Mouse (Mus musculus) lung, embryonic 14.5 days (tissue): Measurements from ENCODE around the gene Guca2b. TPM values are rescaled to one million over a fixed set of nuclear protein-coding genes. Genes with fewer than 3 reads are reported as not detected.

ENCODE experiments used
- ATAC-seq: fragments of 200-750 bp; cut with Nextera tagmentation; 2 replicates; pipeline ENCODE4 v1.8.0; 2017; ENCODE audit warnings: mild to moderate bottlenecking, moderate TSS enrichment, moderate library complexity; ENCODE audit not compliant: insufficient read depth
- DNase-seq: peaks from one replicate; pipeline ENCODE4 v3.0.0-alpha.2; 2015
- H3K27ac ChIP-seq: fragments of 300-500 bp; sonication (generic); 2 replicates; pipeline ENCODE4 v1.5.1; 2014; ENCODE audit warnings: low read depth, mild to moderate bottlenecking, moderate library complexity
- H3K27me3 ChIP-seq: fragments of 300-500 bp; sonication (generic); 2 replicates; pipeline ENCODE4 v1.6.1; 2014; ENCODE audit warnings: low read length, control low read depth; ENCODE audit not compliant: insufficient read depth
- H3K36me3 ChIP-seq: fragments of 300-500 bp; sonication (generic); 2 replicates; pipeline ENCODE4 v1.6.1; 2014; ENCODE audit warnings: control low read depth; ENCODE audit not compliant: insufficient read depth
- H3K4me1 ChIP-seq: fragments of 300-500 bp; sonication (generic); 2 replicates; pipeline ENCODE4 v1.6.1; 2014; ENCODE audit warnings: antibody characterized with exemption, control low read depth; ENCODE audit not compliant: insufficient read depth
- H3K4me2 ChIP-seq: fragments of 300-500 bp; sonication (generic); 2 replicates; pipeline ENCODE4 v1.6.1; 2014; ENCODE audit warnings: mild to moderate bottlenecking
- H3K4me3 ChIP-seq: fragments of 300-500 bp; sonication (generic); 2 replicates; pipeline ENCODE4 v1.5.1; 2014; ENCODE audit warnings: low read depth, low read length
- H3K9ac ChIP-seq: fragments of 300-500 bp; sonication (generic); 2 replicates; pipeline ENCODE4 v1.6.1; 2014
- H3K9me3 ChIP-seq: fragments of 300-500 bp; sonication (generic); 2 replicates; pipeline ENCODE4 v1.6.1; 2016; ENCODE audit warnings: low read depth, low read length, control low read depth
- CTCF ChIP-seq: IDR thresholded peaks from 2 replicates; pipeline ENCODE4 v1.5.1; 2016; ENCODE audit warnings: antibody characterized with exemption, low read depth
- WGBS: fragments of 180-500 bp; shearing (Covaris S2); extraction: QIAGEN DNeasy Blood & Tissue Kit; methylation state at CpG from one replicate; pipeline ENCODE4 v1.1.7; 2014; 5-methylcytosine and 5-hydroxymethylcytosine counted together
- polyA plus RNA-seq: library from polyadenylated mRNA; unstranded; fragments of >200 nt; fragmentation: Nextera tagmentation; extraction: Ambion mirVana; gene quantifications from 2 replicates; pipeline ENCODE4 v1.2.1, GENCODE M21; 2014

Gene Guca2b
- polyA plus RNA-seq, 1 experiment from 2014 or later = not detected

DNA sequence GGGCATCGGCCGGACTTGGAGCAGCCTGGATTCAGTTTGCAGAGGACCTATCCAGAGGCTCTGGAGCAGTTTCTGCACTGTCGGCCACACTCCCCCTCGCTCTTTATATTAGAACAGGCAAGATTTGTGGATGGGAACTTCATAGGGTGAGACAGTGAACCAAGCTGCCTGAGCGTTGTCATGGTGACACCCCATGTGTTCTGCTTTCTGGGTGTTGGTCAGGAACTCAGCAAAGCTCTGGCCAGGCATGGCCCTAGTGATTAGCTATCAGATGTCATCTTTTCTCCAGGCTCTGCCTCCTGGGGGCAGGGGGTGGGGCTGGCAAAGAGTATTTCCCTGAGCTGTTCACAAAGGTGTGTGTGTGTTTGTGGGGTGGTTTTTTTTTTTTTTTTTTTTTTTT is 23.8 kb upstream of the Guca2b start:
- Histone ChIP-seq H3K27ac (no peak overlapping the region), H3K9me3 (no peaks in the 10 kb centered on the region), H3K27me3 (no peaks in the 10 kb centered on the region), H3K4me1 (no peaks in the 10 kb centered on the region), H3K36me3 (no peaks in the 10 kb centered on the region), H3K4me3 (no peak overlapping the region), H3K9ac (no peak overlapping the region), H3K4me2 (no peak overlapping the region)
- WGBS = 58% methylated on average over 5 of the region's 5 CpGs
- ATAC-seq (no peak), DNase-seq (no peak)
- no peak for TF ChIP-seq CTCF

DNA sequence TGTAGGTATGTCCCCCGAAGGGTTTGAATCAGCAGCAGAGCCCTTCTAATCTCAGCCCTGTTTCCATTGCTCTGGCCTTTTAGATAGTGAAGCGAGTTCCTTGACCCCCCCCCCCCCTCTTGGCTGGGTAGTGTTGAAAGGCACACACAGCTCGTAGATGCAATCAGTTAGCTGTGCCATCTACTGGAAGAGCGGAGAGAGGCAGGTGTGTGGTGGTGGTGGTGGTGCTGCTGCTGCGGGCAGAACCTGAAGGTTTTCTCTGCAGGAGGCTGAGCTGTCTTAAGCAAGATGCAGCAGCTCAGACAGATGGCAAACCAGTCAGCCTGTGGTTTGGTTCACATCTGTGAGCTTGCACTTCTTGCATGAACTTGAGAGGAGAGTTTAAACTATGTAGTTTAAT is 13.9 kb upstream of the Guca2b start:
- Histone ChIP-seq H3K4me3 (no peak overlapping the region), H3K9me3 (no peaks in the 10 kb centered on the region), H3K27ac (no peak overlapping the region), H3K4me2 (no peak overlapping the region), H3K4me1 (no peaks in the 10 kb centered on the region; the same call in 1 of the 2 replicates), H3K27me3 (no peaks in the 10 kb centered on the region), H3K36me3 (no peaks in the 10 kb centered on the region), H3K9ac (no peak overlapping the region)
- ATAC-seq = no peak
- no peak for DNase-seq
- peak; percentile 27 for TF ChIP-seq CTCF
- 31% methylated on average over 5 of the region's 5 CpGs for WGBS

DNA sequence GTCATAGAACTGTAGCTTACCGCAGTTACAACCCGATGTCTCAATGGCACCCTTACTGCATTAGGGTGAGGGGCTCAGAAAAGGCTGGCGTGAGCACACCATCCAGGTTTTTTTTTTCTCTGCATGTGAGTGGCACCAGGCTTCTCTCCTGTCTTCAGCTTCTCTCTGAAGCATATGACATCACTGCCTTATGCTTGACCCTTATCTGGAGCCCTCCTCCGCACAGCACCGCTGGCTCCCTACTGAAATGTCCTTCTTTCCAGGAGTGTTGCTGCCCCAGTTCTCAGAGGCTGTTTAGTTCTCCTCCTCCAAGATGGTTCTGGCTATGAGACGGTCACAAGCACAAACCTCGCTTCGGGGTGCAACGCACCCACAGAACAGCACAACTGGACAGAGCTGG is 12.4 kb upstream of the Guca2b start:
- no peak for ATAC-seq

DNA sequence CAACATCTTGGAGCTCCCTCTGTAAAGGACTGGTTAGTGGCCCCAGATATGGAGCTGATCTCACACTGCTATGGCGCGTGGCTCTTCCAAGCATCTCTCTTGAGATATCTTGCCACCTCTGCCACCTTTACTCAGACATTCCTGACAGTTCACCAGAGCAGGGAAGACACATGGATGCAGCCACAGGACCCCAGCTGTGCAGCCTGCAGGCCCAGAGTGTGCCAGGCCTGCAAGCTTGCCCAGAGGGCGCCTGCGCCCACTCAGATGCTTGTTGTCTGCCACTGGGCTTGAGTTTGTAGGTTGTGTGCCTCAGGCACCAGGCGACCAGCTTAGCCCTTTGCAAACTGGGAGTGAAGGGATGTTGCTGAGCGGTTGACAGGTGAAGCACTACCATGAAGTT is 12.0 kb upstream of the Guca2b start:
- no peak overlapping the region for H3K27ac ChIP-seq
- no peaks in the 10 kb centered on the region for H3K9me3 ChIP-seq
- H3K27me3 ChIP-seq = no peaks in the 10 kb centered on the region
- no peak overlapping the region for H3K4me3 ChIP-seq
- 88% methylated on average over 6 of the region's 6 CpGs for WGBS
- H3K4me1 ChIP-seq = no peaks in the 10 kb centered on the region; the same call in 1 of the 2 replicates
- TF ChIP-seq CTCF = no peak
- H3K4me2 ChIP-seq = no peak overlapping the region
- DNase-seq = no peak
- H3K36me3 ChIP-seq = no peaks in the 10 kb centered on the region
- ATAC-seq = no peak
- H3K9ac ChIP-seq = no peak overlapping the region

More for the DNA sequence above, 12.4 kb upstream of the Guca2b start:
- H3K4me3 ChIP-seq = no peak overlapping the region
- no peak overlapping the region for H3K27ac ChIP-seq
- no peaks in the 10 kb centered on the region for H3K36me3 ChIP-seq
- no peaks in the 10 kb centered on the region for H3K27me3 ChIP-seq
- WGBS = 83% methylated on average over 9 of the region's 9 CpGs
- no peak for DNase-seq
- H3K4me2 ChIP-seq = no peak overlapping the region
- no peak for TF ChIP-seq CTCF
- H3K4me1 ChIP-seq = no peaks in the 10 kb centered on the region; the same call in 1 of the 2 replicates
- H3K9me3 ChIP-seq = no peaks in the 10 kb centered on the region
- no peak overlapping the region for H3K9ac ChIP-seq

DNA sequence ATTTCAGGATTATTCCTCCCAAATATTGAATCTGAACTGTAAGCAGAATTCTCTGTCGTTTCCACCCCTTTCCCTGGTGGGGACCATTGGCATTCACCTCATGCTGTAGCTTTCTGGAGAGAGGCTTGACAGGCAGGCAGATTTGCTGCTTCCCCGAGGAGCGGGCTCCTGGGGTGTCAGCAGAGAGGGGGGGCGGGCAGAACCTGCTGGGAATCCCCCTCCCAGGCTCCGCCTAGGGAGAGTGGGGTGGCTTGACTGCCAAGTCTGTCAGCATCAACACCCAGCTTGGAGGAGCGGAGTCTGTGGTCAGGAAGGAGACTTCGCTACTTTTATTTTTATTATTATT is 11.4 kb upstream of the Guca2b start:
- H3K27ac ChIP-seq = no peak overlapping the region
- H3K4me2 ChIP-seq = no peak overlapping the region
- H3K4me3 ChIP-seq = no peak overlapping the region
- DNase-seq (no peak), ATAC-seq (no peak)
- H3K4me1 ChIP-seq = no peaks in the 10 kb centered on the region; the same call in 1 of the 2 replicates
- WGBS = 46% methylated on average over 7 of the region's 7 CpGs
- no peak for TF ChIP-seq CTCF
- no peaks in the 10 kb centered on the region for H3K36me3 ChIP-seq
- no peaks in the 10 kb centered on the region for H3K27me3 ChIP-seq
- H3K9me3 ChIP-seq = no peaks in the 10 kb centered on the region
- H3K9ac ChIP-seq = no peak overlapping the region

GRCm38 (mm10) chr4:119669356-119670209 is 10.8 kb upstream of the Guca2b start:
- no peak overlapping the region for H3K4me3 ChIP-seq
- DNase-seq (peak; percentile 27), ATAC-seq (no peak)
- no peak overlapping the region for H3K9ac ChIP-seq
- no peak overlapping the region for H3K27ac ChIP-seq
- 70% methylated on average over 10 of the region's 10 CpGs for WGBS
- H3K4me1 ChIP-seq = no peaks in the 10 kb centered on the region; the same call in 1 of the 2 replicates
- no peak overlapping the region for H3K4me2 ChIP-seq
- no peaks in the 10 kb centered on the region for H3K36me3 ChIP-seq
- TF ChIP-seq CTCF = no peak
- H3K27me3 ChIP-seq = no peaks in the 10 kb centered on the region
- no peaks in the 10 kb centered on the region for H3K9me3 ChIP-seq

DNA sequence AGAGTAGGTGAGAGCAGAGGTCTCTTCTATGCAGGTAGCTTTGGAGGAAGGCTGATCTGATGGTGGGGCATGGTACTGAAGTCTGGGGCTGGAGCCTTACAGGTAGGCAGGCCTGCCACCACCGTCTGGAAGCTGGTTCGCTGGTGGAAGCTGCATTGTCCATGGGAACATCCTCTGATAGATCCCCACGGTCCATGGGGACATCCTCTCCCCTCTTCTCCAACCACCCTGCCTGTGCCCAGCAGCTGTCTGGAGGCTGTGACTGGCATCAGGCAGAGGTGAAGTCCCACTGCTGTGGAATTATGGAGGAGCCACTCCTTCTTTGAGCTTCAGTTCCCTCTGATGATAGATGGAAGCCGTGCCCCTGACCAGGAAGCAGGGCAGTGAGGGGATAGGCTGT is 9.8 kb upstream of the Guca2b start:
- 73% methylated on average over 4 of the region's 4 CpGs for WGBS
- no peak overlapping the region for H3K4me3 ChIP-seq
- H3K4me2 ChIP-seq = no peak overlapping the region
- no peak overlapping the region for H3K9ac ChIP-seq
- TF ChIP-seq CTCF = no peak
- H3K27ac ChIP-seq = no peak overlapping the region
- no peaks in the 10 kb centered on the region for H3K27me3 ChIP-seq
- DNase-seq (no peak), ATAC-seq (no peak)
- no peaks in the 10 kb centered on the region; the same call in 1 of the 2 replicates for H3K4me1 ChIP-seq
- no peaks in the 10 kb centered on the region for H3K36me3 ChIP-seq
- H3K9me3 ChIP-seq = no peaks in the 10 kb centered on the region
